Mouse (Mus musculus): ENCODE data around the gene Mcat. TPM values are rescaled to one million over a fixed set of nuclear protein-coding genes. Genes with fewer than 3 reads are reported as not detected.
"Not testable (repeated sequence)": the region's sequence is repeated elsewhere in the genome, so short reads cannot be mapped to it uniquely, and the experiment has no call there.

Mcat gene
- polyA plus RNA-seq, 1 experiment = 25.0 TPM

DNA sequence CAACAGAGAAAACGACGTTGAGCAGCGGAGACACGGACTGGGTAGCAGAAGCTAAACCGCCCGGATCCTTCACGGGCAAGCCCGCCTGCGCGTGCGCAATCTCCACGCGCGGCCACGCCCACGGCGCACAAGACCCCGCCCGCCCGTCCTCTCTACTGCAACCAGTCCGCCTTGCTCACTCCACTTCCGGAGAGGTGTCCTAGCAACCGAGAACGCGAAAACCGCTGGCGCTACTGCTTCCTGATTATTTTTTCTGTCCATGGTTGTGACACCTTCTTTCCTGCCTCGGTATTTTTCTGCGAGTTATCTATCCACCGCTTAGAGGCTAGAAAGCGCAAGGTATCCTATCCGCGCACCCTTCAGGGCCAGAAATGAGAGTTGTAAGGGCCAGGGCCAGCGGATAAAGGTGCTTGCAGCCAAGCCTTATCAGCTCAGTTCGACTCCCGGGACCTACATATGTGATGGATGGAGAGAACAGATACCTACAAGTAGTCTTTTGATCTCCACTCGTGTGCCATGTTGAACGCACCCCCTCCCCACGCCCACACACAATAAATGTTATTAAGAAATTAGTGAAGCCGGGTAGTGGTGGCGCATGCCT is 52.7 kb downstream of the Mcat start, which contains the start of gene Ttll1:
TSS of gene Ttll1 (minus strand) at position 89 of the 601 bp plus-strand sequence.
- no peak for TF ChIP-seq CTCF (IDR thresholded peaks at IDR 0.05; ENCODE audit: borderline replicate concordance, insufficient read depth, low read depth, low read length)
- TF ChIP-seq POLR2A (IDR thresholded peaks at IDR 0.05; ENCODE audit: borderline replicate concordance, insufficient read depth, low read length) = peak; percentile 81; the same call in 1 of the 2 replicates
- Histone ChIP-seq H3K4me3 (replicated peaks; ENCODE audit: insufficient read depth, low read depth, low read length) (peak within 1 kb of the TSS; percentile 53), H3K4me1 (ENCODE audit: control insufficient read depth, insufficient read depth, low read length) (no peaks in the 10 kb centered on the region), H3K27ac (ENCODE audit: insufficient read depth, low read length) (no peak within 1 kb of the TSS), H3K27me3 (ENCODE audit: control insufficient read depth, insufficient read depth, low read length) (no peaks in the 10 kb centered on the region)
- whole genome bisulfite sequencing = 12% methylated on average over 41 of the region's 41 CpGs
- peak; percentile 91 for DNase-seq

DNA sequence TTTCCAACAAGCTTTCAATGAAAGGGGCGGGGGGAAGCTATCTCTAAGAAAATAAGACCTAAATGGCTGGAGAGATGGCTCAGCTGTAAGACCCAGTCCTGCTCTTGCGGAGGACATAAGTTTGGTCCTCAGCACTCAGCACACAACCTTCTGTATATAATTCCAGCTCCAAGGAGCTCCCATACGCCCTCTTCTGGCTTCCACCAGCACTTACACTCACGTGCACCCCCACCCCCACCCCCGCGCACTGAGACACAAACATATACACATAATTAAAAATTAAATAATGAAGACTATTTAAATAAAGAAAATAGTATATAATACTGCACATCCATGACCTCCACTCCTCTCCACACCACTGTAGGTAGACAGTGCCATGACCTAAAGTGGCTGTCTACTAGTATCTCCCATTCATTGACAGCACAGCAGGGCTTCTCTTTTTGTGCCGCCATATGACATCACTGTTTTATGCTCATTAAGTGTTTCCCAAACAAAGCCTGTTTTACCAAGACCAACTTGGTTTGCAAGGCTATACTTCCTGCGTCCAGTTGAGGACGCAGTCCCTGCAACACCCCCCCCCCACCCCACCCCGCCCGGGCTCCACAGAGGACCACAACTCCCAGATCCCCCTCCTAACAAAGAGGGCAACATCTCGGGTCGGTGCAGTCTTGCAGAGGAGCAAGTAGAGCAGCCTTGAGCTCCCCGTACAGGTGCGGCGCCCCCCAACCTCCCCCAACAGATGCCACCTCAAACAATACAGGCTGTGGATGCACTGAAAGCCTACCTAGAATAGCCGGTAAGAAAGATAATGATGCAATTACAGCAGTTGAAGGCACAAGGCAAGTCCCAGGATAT is 53.4 kb downstream of the Mcat start:
- H3K4me1 ChIP-seq (ENCODE audit: control insufficient read depth, insufficient read depth, low read length) = no peaks in the 10 kb centered on the region
- no peak overlapping the region for H3K27ac ChIP-seq (ENCODE audit: insufficient read depth, low read length)
- WGBS = 27% methylated on average over 17 of the region's 17 CpGs
- H3K27me3 ChIP-seq (ENCODE audit: control insufficient read depth, insufficient read depth, low read length) = no peaks in the 10 kb centered on the region
- H3K4me3 ChIP-seq (replicated peaks; ENCODE audit: insufficient read depth, low read depth, low read length) = peak overlapping the region; percentile 53
- no peak for DNase-seq
- peak; percentile 16; the same call in 1 of the 2 replicates for TF ChIP-seq CTCF (IDR thresholded peaks at IDR 0.05; ENCODE audit: borderline replicate concordance, insufficient read depth, low read depth, low read length)
- TF ChIP-seq POLR2A (IDR thresholded peaks at IDR 0.05; ENCODE audit: borderline replicate concordance, insufficient read depth, low read length) = no peak

GRCm38 (mm10) chr15:83501483-83501882 is 62.1 kb downstream of the Mcat start:
- not testable (repeated sequence) for H3K27ac ChIP-seq (ENCODE audit: insufficient read depth, low read length); DNase-seq; H3K4me3 ChIP-seq (replicated peaks; ENCODE audit: insufficient read depth, low read depth, low read length); H3K4me1 ChIP-seq (ENCODE audit: control insufficient read depth, insufficient read depth, low read length); H3K27me3 ChIP-seq (ENCODE audit: control insufficient read depth, insufficient read depth, low read length)
- WGBS = 77% methylated on average over 6 of the region's 6 CpGs

DNA sequence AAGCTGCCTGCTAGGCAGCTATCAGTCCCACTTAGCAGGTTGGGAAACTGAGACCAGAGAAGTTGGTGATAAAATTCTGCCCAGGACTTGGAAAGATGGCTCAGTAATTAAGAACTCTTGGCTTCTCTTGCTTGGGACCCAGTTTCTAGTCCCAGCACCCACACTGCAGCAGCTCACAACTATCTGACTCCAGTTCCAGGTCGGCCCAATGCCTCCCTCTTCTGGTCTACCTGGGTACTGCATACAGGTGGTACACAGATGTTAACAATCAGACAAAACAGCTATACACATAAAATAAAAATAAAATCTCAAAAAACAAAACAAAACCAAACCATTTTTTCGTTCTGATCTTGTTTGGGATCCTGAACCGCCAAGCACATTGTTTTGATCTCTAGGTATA is 63.2 kb downstream of the Mcat start:
- Histone ChIP-seq H3K4me3 (replicated peaks; ENCODE audit: insufficient read depth, low read depth, low read length) (no peak overlapping the region), H3K27me3 (ENCODE audit: control insufficient read depth, insufficient read depth, low read length) (no peaks in the 10 kb centered on the region), H3K4me1 (ENCODE audit: control insufficient read depth, insufficient read depth, low read length) (no peaks in the 10 kb centered on the region), H3K27ac (ENCODE audit: insufficient read depth, low read length) (no peak overlapping the region)
- 72% methylated on average over 3 of the region's 3 CpGs for WGBS
- no peak for DNase-seq
- no peak for TF ChIP-seq POLR2A (IDR thresholded peaks at IDR 0.05; ENCODE audit: borderline replicate concordance, insufficient read depth, low read length)
- peak; percentile 27; the same call in 1 of the 2 replicates for TF ChIP-seq CTCF (IDR thresholded peaks at IDR 0.05; ENCODE audit: borderline replicate concordance, insufficient read depth, low read depth, low read length)

GRCm38 (mm10) chr15:83499211-83499755 is 64.3 kb downstream of the Mcat start:
- Histone ChIP-seq H3K4me1 (ENCODE audit: control insufficient read depth, insufficient read depth, low read length) (no peaks in the 10 kb centered on the region), H3K27me3 (ENCODE audit: control insufficient read depth, insufficient read depth, low read length) (no peaks in the 10 kb centered on the region), H3K4me3 (replicated peaks; ENCODE audit: insufficient read depth, low read depth, low read length) (no peak overlapping the region), H3K27ac (ENCODE audit: insufficient read depth, low read length) (no peak overlapping the region)
- TF ChIP-seq POLR2A (IDR thresholded peaks at IDR 0.05; ENCODE audit: borderline replicate concordance, insufficient read depth, low read length) (no peak), CTCF (IDR thresholded peaks at IDR 0.05; ENCODE audit: borderline replicate concordance, insufficient read depth, low read depth, low read length) (no peak)
- DNase-seq = no peak
- 84% methylated on average over 10 of the region's 10 CpGs for WGBS

DNA sequence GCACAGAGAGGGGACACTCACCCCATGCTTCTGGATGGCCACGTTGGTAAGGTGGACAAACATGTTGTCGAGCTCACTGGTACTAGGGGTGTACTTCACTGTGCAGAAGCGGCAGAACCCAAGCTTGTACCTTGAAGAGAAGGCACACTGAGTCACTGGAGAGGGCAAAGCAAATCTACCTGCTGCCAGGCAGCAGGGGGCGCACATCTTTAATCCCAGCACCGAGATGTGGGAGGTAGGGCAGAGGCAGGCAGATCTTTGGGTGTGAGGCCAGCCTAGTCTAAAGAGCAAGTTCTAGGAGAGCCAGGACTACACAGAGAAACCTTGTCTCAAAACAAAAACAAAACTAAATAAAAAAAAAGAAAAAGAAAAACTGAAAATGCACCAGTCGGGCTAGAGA is 66.3 kb downstream of the Mcat start:
- H3K4me3 ChIP-seq (replicated peaks; ENCODE audit: insufficient read depth, low read depth, low read length) = no peak overlapping the region
- no peak overlapping the region for H3K27ac ChIP-seq (ENCODE audit: insufficient read depth, low read length)
- no peaks in the 10 kb centered on the region for H3K4me1 ChIP-seq (ENCODE audit: control insufficient read depth, insufficient read depth, low read length)
- DNase-seq = no peak
- H3K27me3 ChIP-seq (ENCODE audit: control insufficient read depth, insufficient read depth, low read length) = no peaks in the 10 kb centered on the region
- TF ChIP-seq POLR2A (IDR thresholded peaks at IDR 0.05; ENCODE audit: borderline replicate concordance, insufficient read depth, low read length) = no peak
- TF ChIP-seq CTCF (IDR thresholded peaks at IDR 0.05; ENCODE audit: borderline replicate concordance, insufficient read depth, low read depth, low read length) = peak; percentile 7; the same call in 1 of the 2 replicates
- 91% methylated on average over 6 of the region's 6 CpGs for WGBS

Other genes with a start within 250 kb of the Mcat start
- gene Arfgap3, start 213.5 kb downstream of the Mcat start, polyA plus RNA-seq (2012; rRNA removed) = 19.9 and 21.5 TPM in 2 replicates
- 84.7 and 94.9 TPM in 2 replicates for gene Pacsin2, start 99.2 kb downstream of the Mcat start, polyA plus RNA-seq (2012; rRNA removed)
- gene Ttll1, start 52.9 kb downstream of the Mcat start, polyA plus RNA-seq (2012; rRNA removed) = 33.9 and 36.8 TPM in 2 replicates
- 0.31 and 0.84 TPM in 2 replicates for gene Bik, start 36.9 kb downstream of the Mcat start, polyA plus RNA-seq (2012; rRNA removed)
- 12.2 and 13.7 TPM in 2 replicates for gene Tspo, start 195 bp downstream of the Mcat start, polyA plus RNA-seq (2012; rRNA removed)
- 15.7 and 16.1 TPM in 2 replicates for gene Ttll12, start 31.4 kb upstream of the Mcat start, polyA plus RNA-seq (2012; rRNA removed)
- 2.9 and 3.1 TPM in 2 replicates for gene Scube1, start 161.2 kb upstream of the Mcat start, polyA plus RNA-seq (2012; rRNA removed)
- 9.7 and 12.0 TPM in 2 replicates for gene Mpped1, start 215.7 kb upstream of the Mcat start, polyA plus RNA-seq (2012; rRNA removed)